Mouse (Mus musculus) cerebellum, postnatal 14 days (tissue): ENCODE data around the gene B3galt5.
"Not testable (repeated sequence)": the region's sequence is repeated elsewhere in the genome, so short reads cannot be mapped to it uniquely, and the experiment has no call there.

Experiments
- DNase-seq, 2 experiments: peaks; one replicate each; pipeline ENCODE4 v3.0.0; 2021; ENCODE audit warnings: mixed read lengths in 2 of 2

Gene B3galt5

GRCm38 (mm10) chr16:96271736-96272135 lies 36.1 kb downstream of the B3galt5 start:
- DNase-seq: no peak

- DNase-seq: no peak
Observed at GRCm38 (mm10) chr16:96272929-96273619, 37.5 kb downstream of the B3galt5 start.

GRCm38 (mm10) chr16:96276596-96276995 lies 41.0 kb downstream of the B3galt5 start:
- DNase-seq: no peak

- DNase-seq: no peak
Observed at GRCm38 (mm10) chr16:96278491-96279224, 43.1 kb downstream of the B3galt5 start.

GRCm38 (mm10) chr16:96280719-96281605 lies 45.4 kb downstream of the B3galt5 start:
- peak; percentile 74 to 78 for DNase-seq

- DNase-seq: no peak
Observed at GRCm38 (mm10) chr16:96282566-96282965, 47.0 kb downstream of the B3galt5 start.

GRCm38 (mm10) chr16:96291885-96292284 lies 56.3 kb downstream of the B3galt5 start:
- DNase-seq: no peak

GRCm38 (mm10) chr16:96292530-96293173 lies 57.1 kb downstream of the B3galt5 start:
- no peak for DNase-seq

GRCm38 (mm10) chr16:96298075-96298474 lies 62.5 kb downstream of the B3galt5 start:
- no peak for DNase-seq

GRCm38 (mm10) chr16:96298574-96298973 lies 63.0 kb downstream of the B3galt5 start:
- DNase-seq: no peak

- DNase-seq: no peak
Observed at GRCm38 (mm10) chr16:96303356-96303755, 67.8 kb downstream of the B3galt5 start.

GRCm38 (mm10) chr16:96304438-96304837 lies 68.8 kb downstream of the B3galt5 start:
- no peak for DNase-seq

- DNase-seq: no peak
Observed at GRCm38 (mm10) chr16:96306905-96307304, 71.3 kb downstream of the B3galt5 start.

- DNase-seq: no peak
Observed at GRCm38 (mm10) chr16:96317803-96318202, 82.2 kb downstream of the B3galt5 start.

- DNase-seq: no peak
Observed at GRCm38 (mm10) chr16:96322739-96323138, 87.1 kb downstream of the B3galt5 start.

GRCm38 (mm10) chr16:96323166-96323565 lies 87.6 kb downstream of the B3galt5 start:
- DNase-seq: no peak

- peak in 1 of 2 experiments; percentile 15 for DNase-seq
Observed at GRCm38 (mm10) chr16:96326110-96326999, 90.8 kb downstream of the B3galt5 start.

- DNase-seq: not testable (repeated sequence)
Observed at GRCm38 (mm10) chr16:96327251-96327650, 91.7 kb downstream of the B3galt5 start.

- DNase-seq: peak; percentile 82 to 85
Observed at GRCm38 (mm10) chr16:96339570-96339969, 104.0 kb downstream of the B3galt5 start.

- DNase-seq: peak; percentile 78 to 81
Observed at GRCm38 (mm10) chr16:96341269-96341668, 105.7 kb downstream of the B3galt5 start.

GRCm38 (mm10) chr16:96341945-96342344 lies 106.3 kb downstream of the B3galt5 start:
- DNase-seq: no peak

- DNase-seq: peak; percentile 90 to 93
Observed at GRCm38 (mm10) chr16:96345117-96345516, 109.5 kb downstream of the B3galt5 start.
